Mouse (Mus musculus): ENCODE data around the gene Fam92a. TPM values are rescaled to one million over a fixed set of nuclear protein-coding genes. Genes with fewer than 3 reads are reported as not detected.
"Not testable (repeated sequence)": the region's sequence is repeated elsewhere in the genome, so short reads cannot be mapped to it uniquely, and the experiment has no call there.

The Fam92a gene
- polyA plus RNA-seq (2015; fragmentation: Nextera tagmentation; extraction: Ambion mirVana) = 92.5 and 101 TPM in 2 replicates

GRCm38 (mm10) chr4:12171318-12172091 is at the start of gene Fam92a:
Gene Fam92a (minus strand): TSS chr4:12172015.
- no peaks in the 10 kb centered on the region for H3K9me3 ChIP-seq (replicated peaks)
- H3K4me3 ChIP-seq = peak within 1 kb of the TSS; percentile 74
- peak; percentile 93 for ATAC-seq
- H3K27ac ChIP-seq = peak within 1 kb of the TSS; percentile 89
- peak within 1 kb of the TSS; percentile 68 for H3K4me2 ChIP-seq
- peaks cover 17% of the 10 kb centered on the region for H3K36me3 ChIP-seq (ENCODE audit: poor library complexity, severe bottlenecking)
- under 1% methylated on average over 73 of the region's 74 CpGs for WGBS
- H3K27me3 ChIP-seq = no peaks in the 10 kb centered on the region
- H3K4me1 ChIP-seq = peaks cover 8% of the 10 kb centered on the region
- peak within 1 kb of the TSS; percentile 98 for H3K9ac ChIP-seq

GRCm38 (mm10) chr4:12178992-12179391 is 7.2 kb upstream of the Fam92a start:
- Histone ChIP-seq H3K9ac (no peak overlapping the region), H3K27ac (no peak overlapping the region), H3K27me3 (no peaks in the 10 kb centered on the region), H3K4me3 (no peak overlapping the region), H3K4me2 (no peak overlapping the region), H3K36me3 (ENCODE audit: poor library complexity, severe bottlenecking) (no peaks in the 10 kb centered on the region), H3K4me1 (no peaks in the 10 kb centered on the region), H3K9me3 (replicated peaks) (no peaks in the 10 kb centered on the region)
- no peak; the same call in 1 of the 2 replicates for ATAC-seq
- 87% methylated on average over 10 of the region's 10 CpGs for WGBS

- Histone ChIP-seq H3K9ac (peak overlapping the region; percentile 98), H3K4me2 (peak overlapping the region; percentile 68), H3K9me3 (replicated peaks) (no peaks in the 10 kb centered on the region), H3K27ac (peak overlapping the region; percentile 89), H3K4me1 (peaks cover 8% of the 10 kb centered on the region), H3K4me3 (peak overlapping the region; percentile 74), H3K27me3 (no peaks in the 10 kb centered on the region), H3K36me3 (ENCODE audit: poor library complexity, severe bottlenecking) (peaks cover 22% of the 10 kb centered on the region)
- 9% methylated on average over 9 of the region's 9 CpGs for WGBS
- no peak for ATAC-seq
These were observed 863 bp downstream of the Fam92a start for GRCm38 (mm10) chr4:12170986-12171317.

GRCm38 (mm10) chr4:12147660-12148059 is 24.2 kb downstream of the Fam92a start:
- H3K27ac ChIP-seq = no peak overlapping the region
- no peak for ATAC-seq

GRCm38 (mm10) chr4:12141516-12141915 is 30.3 kb downstream of the Fam92a start:
- H3K4me1 ChIP-seq; H3K27me3 ChIP-seq; H3K27ac ChIP-seq; ATAC-seq; H3K9me3 ChIP-seq (replicated peaks); H3K36me3 ChIP-seq (ENCODE audit: poor library complexity, severe bottlenecking); H3K9ac ChIP-seq; H3K4me3 ChIP-seq: not testable (repeated sequence)
- peak overlapping the region; percentile 33 for H3K4me2 ChIP-seq
- 85% methylated on average over 7 of the region's 7 CpGs for WGBS

More at GRCm38 (mm10) chr4:12147660-12148059, 24.2 kb downstream of the Fam92a start:
- no peak overlapping the region for H3K4me2 ChIP-seq
- no peaks in the 10 kb centered on the region for H3K27me3 ChIP-seq
- peaks cover 32% of the 10 kb centered on the region for H3K36me3 ChIP-seq (ENCODE audit: poor library complexity, severe bottlenecking)
- no peak overlapping the region for H3K4me3 ChIP-seq
- peaks cover 8% of the 10 kb centered on the region; the same call in 1 of the 2 replicates for H3K9me3 ChIP-seq (replicated peaks)
- H3K4me1 ChIP-seq = no peaks in the 10 kb centered on the region
- H3K9ac ChIP-seq = no peak overlapping the region

- 14% methylated on average over 21 of the region's 40 CpGs for WGBS
- not testable (repeated sequence) for H3K4me1 ChIP-seq; H3K36me3 ChIP-seq (ENCODE audit: poor library complexity, severe bottlenecking); H3K27ac ChIP-seq; H3K9me3 ChIP-seq (replicated peaks); H3K27me3 ChIP-seq
- peak overlapping the region; percentile 59 for H3K9ac ChIP-seq
- H3K4me2 ChIP-seq = peak overlapping the region; percentile 54
- peak overlapping the region; percentile 42 for H3K4me3 ChIP-seq
- peak; percentile 85 for ATAC-seq
These were observed 31.2 kb downstream of the Fam92a start for GRCm38 (mm10) chr4:12140592-12141062.

- peak within 1 kb of the TSS; percentile 42 for H3K4me3 ChIP-seq
- H3K9ac ChIP-seq = peak within 1 kb of the TSS; percentile 62
- not testable (repeated sequence) for H3K4me1 ChIP-seq; H3K9me3 ChIP-seq (replicated peaks); H3K36me3 ChIP-seq (ENCODE audit: poor library complexity, severe bottlenecking); H3K27me3 ChIP-seq
- peak within 1 kb of the TSS; percentile 54 for H3K4me2 ChIP-seq
- 4% methylated on average over 17 of the region's 32 CpGs for WGBS
- peak; percentile 100 for ATAC-seq
- peak within 1 kb of the TSS; percentile 57 for H3K27ac ChIP-seq
These were observed 31.7 kb downstream of the Fam92a start, which contains the start of gene Rbm12b1 for GRCm38 (mm10) chr4:12140141-12140567. Gene Rbm12b1 (plus strand): TSS chr4:12140264.

Other genes with a start within 250 kb of the Fam92a start
- 0.54 and 0.72 TPM in 2 replicates for gene Gm10604, start 190.8 kb downstream of the Fam92a start, polyA plus RNA-seq (2015; fragmentation: Nextera tagmentation; extraction: Ambion mirVana)
- gene Rbm12b2, start 82.6 kb downstream of the Fam92a start, polyA plus RNA-seq (2015; fragmentation: Nextera tagmentation; extraction: Ambion mirVana) = 19.8 and 20.1 TPM in 2 replicates
- gene Rbm12b1, start 31.8 kb downstream of the Fam92a start, polyA plus RNA-seq (2015; fragmentation: Nextera tagmentation; extraction: Ambion mirVana) = 8.4 and 8.6 TPM in 2 replicates

Measured in forebrain, embryonic 13.5 days (tissue).